Mouse (Mus musculus) CD4-positive, CD25-positive, alpha-beta regulatory T cell (primary cell): Measurements from ENCODE around the gene Nlrp4b. TPM values are rescaled to one million over a fixed set of nuclear protein-coding genes. Genes with fewer than 3 reads are reported as not detected.

ENCODE experiments used
- polyA plus RNA-seq: library from polyadenylated mRNA; unstranded; fragments of 100-300 nt; shearing (Covaris generic); gene quantifications from one replicate; pipeline ENCODE4 v1.2.1, GENCODE M21; 2017

Gene Nlrp4b
- not detected for polyA plus RNA-seq

DNA sequence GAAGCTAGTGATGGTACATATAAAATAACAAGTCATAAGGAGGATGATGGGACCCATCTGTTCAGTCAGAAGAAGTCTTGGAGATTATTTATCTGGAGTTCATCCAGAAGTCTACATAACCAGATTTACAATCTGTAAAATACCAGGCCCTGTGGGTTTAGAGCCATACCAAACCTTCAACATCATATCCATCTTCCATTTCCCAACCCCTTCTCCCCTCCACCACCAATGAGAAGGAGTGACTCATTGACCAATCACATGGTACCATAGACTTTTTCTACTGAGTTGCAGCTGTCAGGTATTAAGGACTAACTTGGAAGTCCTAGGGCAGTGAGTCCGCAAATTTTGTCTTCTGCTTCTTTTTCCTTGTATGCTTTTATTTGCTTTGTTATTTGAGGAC lies at the start of gene Nlrp4b:
Gene Nlrp4b (plus strand): TSS at position 301 of the 400 bp plus-strand sequence.

DNA sequence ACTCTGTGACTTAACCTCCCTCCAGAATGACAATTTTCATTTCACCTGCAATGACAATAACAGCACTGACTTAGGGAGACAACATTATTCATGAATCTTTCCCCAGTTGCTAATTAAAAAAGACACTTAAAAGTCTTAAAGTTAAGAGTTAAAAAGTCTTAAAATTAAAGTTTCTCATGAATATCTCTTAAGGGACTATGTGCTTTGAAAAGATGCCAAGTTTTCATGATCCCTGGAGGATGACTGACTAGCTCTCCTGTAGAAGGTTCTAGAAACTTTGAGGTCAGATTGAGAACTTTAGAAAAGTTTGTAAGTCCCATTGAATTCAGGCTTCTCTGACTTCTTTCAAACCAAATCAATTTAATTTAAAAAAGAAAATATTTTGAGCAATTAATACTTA lies 66.7 kb downstream of the Nlrp4b start, which contains the start of gene Vmn1r71:
Gene Vmn1r71 (minus strand): TSS at position 101 of the 400 bp plus-strand sequence.

Other genes with a start within 250 kb of the Nlrp4b start
- not detected for gene Vmn1r67, start 244.5 kb upstream of the Nlrp4b start, polyA plus RNA-seq
- 1.4 TPM for gene Zik1, start 192.4 kb upstream of the Nlrp4b start, polyA plus RNA-seq
- gene Vmn1r68, start 129.3 kb upstream of the Nlrp4b start, polyA plus RNA-seq = 0.07 TPM
- gene Vmn1r69, start 74.1 kb upstream of the Nlrp4b start, polyA plus RNA-seq = not detected
- gene Vmn1r70, start 56.3 kb upstream of the Nlrp4b start, polyA plus RNA-seq = 0.10 TPM
- gene Vmn1r71, start 66.6 kb downstream of the Nlrp4b start, polyA plus RNA-seq = 0.08 TPM
- gene Zscan4b, start 217.3 kb downstream of the Nlrp4b start, polyA plus RNA-seq = not detected